Mouse (Mus musculus): ENCODE data around the gene Vmn2r71. TPM values are rescaled to one million over a fixed set of nuclear protein-coding genes. Genes with fewer than 3 reads are reported as not detected.

Vmn2r71 gene
- polyA plus RNA-seq (2012; rRNA removed), result not detected in 2 replicates

GRCm38 (mm10) chr7:85562787-85563186 lies at the start of gene Vmn2r71:
TSS of gene Vmn2r71 (plus strand) at chr7:85563087.

GRCm38 (mm10) chr7:85569092-85569491 lies 6.2 kb downstream of the Vmn2r71 start, which contains the start of gene Vmn2r70:
TSS of gene Vmn2r70 (minus strand) at chr7:85569192.

Other genes with a start within 250 kb of the Vmn2r71 start
- gene Vmn2r69, start 147.2 kb upstream of the Vmn2r71 start, polyA plus RNA-seq (2012; rRNA removed), result not detected in 2 replicates
- gene Vmn2r70, start 6.1 kb downstream of the Vmn2r71 start, polyA plus RNA-seq (2012; rRNA removed), result not detected in 2 replicates
- not detected in 2 replicates for gene Vmn2r72, start 192.0 kb downstream of the Vmn2r71 start, polyA plus RNA-seq (2012; rRNA removed)